Mouse (Mus musculus) forebrain, postnatal 0 days (tissue): ENCODE results near the gene Slc25a16. TPM values are rescaled to one million over a fixed set of nuclear protein-coding genes. Genes with fewer than 3 reads are reported as not detected.
"Not testable (repeated sequence)": the region's sequence is repeated elsewhere in the genome, so short reads cannot be mapped to it uniquely, and the experiment has no call there.

ENCODE experiments used
- ATAC-seq: fragments of 200-750 bp; cut with Nextera tagmentation; 2 replicates; pipeline ENCODE4 v1.8.0; 2017; ENCODE audit warnings: mild to moderate bottlenecking, moderate library complexity
- DNase-seq: peaks from one replicate; pipeline ENCODE4 v3.0.0-alpha.2; 2015
- H3K27ac ChIP-seq: fragments of 300-500 bp; sonication (generic); 2 replicates; pipeline ENCODE4 v1.5.1; 2014; ENCODE audit warnings: low read depth, mild to moderate bottlenecking, antibody characterized with exemption, low read length, moderate library complexity, mixed read lengths
- H3K27me3 ChIP-seq: fragments of 300-500 bp; sonication (generic); 2 replicates; pipeline ENCODE4 v1.6.1; 2014; ENCODE audit warnings: mild to moderate bottlenecking, low read length, mixed read lengths; ENCODE audit not compliant: insufficient read depth
- H3K36me3 ChIP-seq: fragments of 300-500 bp; sonication (generic); 2 replicates; pipeline ENCODE4 v1.6.1; 2014; ENCODE audit warnings: mild to moderate bottlenecking, moderate library complexity; ENCODE audit not compliant: insufficient read depth
- H3K4me1 ChIP-seq: fragments of 300-500 bp; sonication (generic); 2 replicates; pipeline ENCODE4 v1.6.1; 2014; ENCODE audit warnings: antibody characterized with exemption; ENCODE audit not compliant: insufficient read depth
- H3K4me2 ChIP-seq: fragments of 300-500 bp; sonication (generic); 2 replicates; pipeline ENCODE4 v1.6.1; 2014; ENCODE audit warnings: low read depth, mild to moderate bottlenecking, moderate library complexity
- H3K4me3 ChIP-seq: fragments of 300-500 bp; sonication (generic); 2 replicates; pipeline ENCODE4 v1.5.1; 2014; ENCODE audit warnings: low read depth, low read length, mixed read lengths
- H3K9ac ChIP-seq: fragments of 300-500 bp; sonication (generic); 2 replicates; pipeline ENCODE4 v1.6.1; 2014; ENCODE audit warnings: mild to moderate bottlenecking
- H3K9me3 ChIP-seq: fragments of 300-500 bp; sonication (generic); 2 replicates; pipeline ENCODE4 v1.6.1; 2016; ENCODE audit warnings: low read length
- CTCF ChIP-seq: sonication (generic); IDR thresholded peaks from 2 replicates; pipeline ENCODE4 v1.5.1; 2016; ENCODE audit warnings: antibody characterized with exemption, control low read depth, low read depth
- WGBS: fragments of 180-500 bp; shearing (Covaris S2); extraction: QIAGEN DNeasy Blood & Tissue Kit; methylation state at CpG from one replicate; pipeline ENCODE4 v1.1.7; 2014; 5-methylcytosine and 5-hydroxymethylcytosine counted together
- polyA plus RNA-seq: library from polyadenylated mRNA; unstranded; fragments of >200 nt; fragmentation: Nextera tagmentation; extraction: Ambion mirVana; gene quantifications from 2 replicates; pipeline ENCODE4 v1.2.1, GENCODE M21; 2015
- total RNA-seq: library from RNA; depleted of rRNA; stranded (reverse); fragments of >200 nt; gene quantifications from 2 replicates; pipeline ENCODE4 v1.2.3, GENCODE M21; 2014

The Slc25a16 gene
- total and polyA plus RNA-seq, 2 experiments from 2014 or later, result 15.1 to 25.1 TPM

GRCm38 (mm10) chr10:62902829-62903228 lies 17.6 kb upstream of the Slc25a16 start:
- DNase-seq (no peak), ATAC-seq (no peak)
- no peaks in the 10 kb centered on the region for H3K9me3 ChIP-seq
- no peaks in the 10 kb centered on the region for H3K36me3 ChIP-seq
- no peak overlapping the region for H3K4me2 ChIP-seq
- no peak for TF ChIP-seq CTCF
- H3K27ac ChIP-seq, result no peak overlapping the region
- WGBS, result 64% methylated on average over 1 of the region's 1 CpGs
- H3K9ac ChIP-seq, result no peak overlapping the region
- H3K27me3 ChIP-seq, result no peaks in the 10 kb centered on the region
- H3K4me3 ChIP-seq, result no peak overlapping the region
- no peaks in the 10 kb centered on the region for H3K4me1 ChIP-seq

GRCm38 (mm10) chr10:62906336-62906735 lies 14.1 kb upstream of the Slc25a16 start:
- no peak for ATAC-seq

GRCm38 (mm10) chr10:62908896-62909295 lies 11.5 kb upstream of the Slc25a16 start, which contains the start of gene Tet1:
TSS of gene Tet1 (minus strand) at chr10:62908996.
- H3K27ac ChIP-seq, H3K27me3 ChIP-seq, H3K4me3 ChIP-seq, H3K4me1 ChIP-seq, H3K9ac ChIP-seq, ATAC-seq, H3K36me3 ChIP-seq, H3K9me3 ChIP-seq, DNase-seq, H3K4me2 ChIP-seq: not testable (repeated sequence)
- WGBS, result no CpG with 5 or more reads among the region's 1 CpGs

More at GRCm38 (mm10) chr10:62906336-62906735, 14.1 kb upstream of the Slc25a16 start:
- H3K9me3 ChIP-seq, result no peaks in the 10 kb centered on the region
- no peaks in the 10 kb centered on the region for H3K36me3 ChIP-seq
- TF ChIP-seq CTCF, result no peak
- no peak overlapping the region for H3K4me2 ChIP-seq
- no peak overlapping the region for H3K4me3 ChIP-seq
- no peak overlapping the region for H3K9ac ChIP-seq
- no peak for DNase-seq
- H3K4me1 ChIP-seq, result no peaks in the 10 kb centered on the region
- no peak overlapping the region for H3K27ac ChIP-seq
- no peaks in the 10 kb centered on the region for H3K27me3 ChIP-seq
- 92% methylated on average over 7 of the region's 7 CpGs for WGBS

GRCm38 (mm10) chr10:62911120-62911519 lies 9.3 kb upstream of the Slc25a16 start:
- WGBS, result 93% methylated on average over 2 of the region's 2 CpGs
- no peak for ATAC-seq

GRCm38 (mm10) chr10:62918985-62919384 lies 1.4 kb upstream of the Slc25a16 start:
- no peak overlapping the region for H3K4me2 ChIP-seq
- no peak for ATAC-seq

More at GRCm38 (mm10) chr10:62911120-62911519, 9.3 kb upstream of the Slc25a16 start:
- Histone ChIP-seq H3K27me3 (no peaks in the 10 kb centered on the region), H3K9me3 (no peaks in the 10 kb centered on the region), H3K4me3 (no peak overlapping the region), H3K36me3 (no peaks in the 10 kb centered on the region), H3K27ac (no peak overlapping the region), H3K9ac (no peak overlapping the region), H3K4me1 (no peaks in the 10 kb centered on the region), H3K4me2 (no peak overlapping the region)
- no peak for DNase-seq
- TF ChIP-seq CTCF, result no peak

GRCm38 (mm10) chr10:62920766-62921156 lies 328 bp downstream of the Slc25a16 start:
- Histone ChIP-seq H3K27ac (peak overlapping the region; percentile 89), H3K9ac (peak overlapping the region; percentile 83), H3K4me3 (peak overlapping the region; percentile 98), H3K27me3 (no peaks in the 10 kb centered on the region), H3K36me3 (no peaks in the 10 kb centered on the region), H3K4me1 (0 out of 2 replicates have a peak, but pooled peaks cover 9% of the 10 kb centered on the region), H3K9me3 (no peaks in the 10 kb centered on the region), H3K4me2 (peak overlapping the region; percentile 78)
- WGBS, result under 1% methylated on average over 29 of the region's 29 CpGs
- DNase-seq, result no peak
- peak; percentile 47 for ATAC-seq
- no peak for TF ChIP-seq CTCF

More at GRCm38 (mm10) chr10:62918985-62919384, 1.4 kb upstream of the Slc25a16 start:
- H3K27ac ChIP-seq, result no peak overlapping the region
- no peaks in the 10 kb centered on the region for H3K27me3 ChIP-seq
- TF ChIP-seq CTCF, result no peak
- H3K4me3 ChIP-seq, result no peak overlapping the region
- H3K9me3 ChIP-seq, result no peaks in the 10 kb centered on the region
- H3K36me3 ChIP-seq, result no peaks in the 10 kb centered on the region
- H3K9ac ChIP-seq, result no peak overlapping the region
- no peak for DNase-seq
- 0 out of 2 replicates have a peak, but pooled peaks cover 9% of the 10 kb centered on the region for H3K4me1 ChIP-seq
- 93% methylated on average over 3 of the region's 3 CpGs for WGBS

- no peak for ATAC-seq
- no peak overlapping the region for H3K4me3 ChIP-seq
- H3K9me3 ChIP-seq, result no peaks in the 10 kb centered on the region
- H3K9ac ChIP-seq, result no peak overlapping the region
- no peak overlapping the region for H3K27ac ChIP-seq
- peaks cover 5% of the 10 kb centered on the region for H3K36me3 ChIP-seq
- no peaks in the 10 kb centered on the region for H3K27me3 ChIP-seq
- no peak for DNase-seq
- no peak overlapping the region for H3K4me2 ChIP-seq
- H3K4me1 ChIP-seq, result 0 out of 2 replicates have a peak, but pooled peaks cover 9% of the 10 kb centered on the region
- no peak for TF ChIP-seq CTCF
- 82% methylated on average over 4 of the region's 4 CpGs for WGBS
Observed at GRCm38 (mm10) chr10:62924096-62924635, 3.7 kb downstream of the Slc25a16 start.
